Mouse (Mus musculus) heart, postnatal 0 days (tissue): Measurements from ENCODE around the gene Stra6.

Experiments
- CTCF ChIP-seq: IDR thresholded peaks from 2 replicates; pipeline ENCODE4 v1.5.1; 2016; ENCODE audit warnings: antibody characterized with exemption, control low read depth, low read depth
- EP300 ChIP-seq: IDR thresholded peaks from 2 replicates; pipeline ENCODE4 v1.6.1; 2016; ENCODE audit warnings: antibody characterized with exemption, low read depth

DNA sequence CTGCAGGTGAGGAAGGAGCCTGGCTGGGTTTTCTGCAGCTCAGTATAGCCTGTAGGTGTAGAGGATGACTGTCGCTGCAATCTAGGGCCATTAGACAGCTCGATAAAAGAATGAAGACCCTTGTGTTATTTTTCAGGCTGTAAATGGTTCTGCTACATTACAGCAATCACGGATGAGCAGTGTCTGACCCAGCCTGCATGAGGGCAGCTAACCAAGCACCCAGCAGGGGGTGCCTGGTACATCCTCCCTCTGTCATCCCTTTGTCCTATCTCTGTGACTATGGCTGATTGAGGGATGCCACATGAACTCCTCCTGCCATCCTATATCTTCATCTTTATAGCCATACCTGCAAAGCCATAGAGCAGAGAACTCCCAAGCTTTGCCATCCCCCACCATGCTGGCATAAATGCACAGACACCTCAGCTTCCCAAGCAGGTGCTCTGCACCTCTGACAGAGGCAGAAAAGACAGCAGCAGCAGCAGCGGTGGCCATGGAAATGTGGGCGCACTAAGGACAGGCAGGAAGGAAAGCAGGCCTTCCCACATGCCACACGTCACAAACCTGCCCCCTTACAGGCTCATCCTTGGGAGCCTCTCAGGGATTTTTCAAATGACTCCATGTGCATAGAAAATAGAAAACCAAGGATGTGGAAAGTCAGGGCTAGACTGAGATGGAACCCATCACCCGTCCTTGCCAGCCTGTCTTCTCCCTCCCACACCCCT is 23.9 kb downstream of the Stra6 start:
- TF ChIP-seq CTCF (no peak), EP300 (no peak)
